9 mouse cellular contexts compared by ENCODE assay signal in the genomic region with DNA sequence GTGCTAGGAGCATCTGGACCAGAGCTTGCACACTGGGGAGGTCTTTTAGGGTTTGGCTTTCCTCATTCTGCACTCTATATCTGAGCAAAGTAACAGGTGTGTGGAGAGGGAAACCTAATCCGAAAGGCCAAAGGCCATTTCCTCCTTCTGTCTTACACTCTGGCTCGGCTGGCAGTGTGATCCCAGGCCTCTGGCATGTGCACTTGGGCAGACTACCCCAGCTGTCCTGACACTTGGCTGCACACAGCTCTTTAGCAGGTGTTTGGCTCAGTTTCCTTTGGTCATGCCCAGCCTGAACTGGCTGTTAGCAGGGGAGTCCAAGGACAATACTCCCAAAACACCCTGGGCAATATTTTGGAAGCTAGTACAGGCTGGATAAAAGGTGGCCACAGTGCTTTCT. TPM values are rescaled to one million over a fixed set of nuclear protein-coding genes. Genes with fewer than 3 reads are reported as not detected.
DNase-seq lines count a peak whose midpoint lies in the region; ATAC-seq and TF ChIP-seq lines count a peak whose summit lies in the region.
"Had no signal": no experiment of that assay in that cellular context is flagged by ENCODE, and none has a peak within 500 bp of the region (broad histone marks: within the 10 kb centered on the region; RNA-seq: fewer than 3 reads in every experiment).

No protein-coding gene starts in this region.

- H3K9ac ChIP-seq in embryonic facial prominence, embryonic 14.5 days (ENCODE audit: low read depth, low read length): no peak overlapping the region
- H3K9ac ChIP-seq in kidney, embryonic 16.5 days (replicated peaks; ENCODE audit: low read length): no peak overlapping the region
- no peak overlapping the region for H3K9ac ChIP-seq in stomach, postnatal 0 days (ENCODE audit: low read length)

- H3K27me3 ChIP-seq in embryonic facial prominence, embryonic 14.5 days (replicated peaks; ENCODE audit: control insufficient read depth, insufficient read depth, low read length): no peaks in the 10 kb centered on the region
- no peaks in the 10 kb centered on the region for H3K27me3 ChIP-seq in kidney, embryonic 16.5 days (ENCODE audit: insufficient read depth, low read length)
- no peaks in the 10 kb centered on the region for H3K27me3 ChIP-seq in stomach, postnatal 0 days (ENCODE audit: control insufficient read depth, insufficient read depth, low read length)

- no peak overlapping the region for H3K4me2 ChIP-seq in embryonic facial prominence, embryonic 14.5 days (ENCODE audit: low read depth, low read length)
- H3K4me2 ChIP-seq in kidney, embryonic 16.5 days (replicated peaks; ENCODE audit: low read depth, low read length): no peak overlapping the region
- no peak overlapping the region for H3K4me2 ChIP-seq in stomach, postnatal 0 days (replicated peaks; ENCODE audit: low read depth)

- no peak overlapping the region for H3K27ac ChIP-seq in embryonic facial prominence, embryonic 14.5 days (replicated peaks; ENCODE audit: low read depth, low read length)
- H3K27ac ChIP-seq in kidney, embryonic 16.5 days (ENCODE audit: low read length): no peak overlapping the region
- no peak overlapping the region for H3K27ac ChIP-seq in stomach, postnatal 0 days (replicated peaks)

- no peaks in the 10 kb centered on the region for H3K4me1 ChIP-seq in embryonic facial prominence, embryonic 14.5 days (ENCODE audit: control insufficient read depth, insufficient read depth, low read length)
- no peaks in the 10 kb centered on the region for H3K4me1 ChIP-seq in kidney, embryonic 16.5 days (ENCODE audit: insufficient read depth, low read length)
- H3K4me1 ChIP-seq in stomach, postnatal 0 days (replicated peaks; ENCODE audit: control insufficient read depth, insufficient read depth): no peaks in the 10 kb centered on the region

- H3K4me3 ChIP-seq in embryonic facial prominence, embryonic 14.5 days (ENCODE audit: low read depth, low read length): no peak overlapping the region
- H3K4me3 ChIP-seq in kidney, embryonic 16.5 days (ENCODE audit: low read length): no peak overlapping the region
- H3K4me3 ChIP-seq in stomach, postnatal 0 days (ENCODE audit: low read depth, low read length): no peak overlapping the region

- WGBS in embryonic facial prominence, embryonic 14.5 days: 45% methylated on average over 2 of the region's 2 CpGs
- WGBS in kidney, embryonic 16.5 days: 45% methylated on average over 2 of the region's 2 CpGs
- WGBS in stomach, postnatal 0 days: 52% methylated on average over 2 of the region's 2 CpGs

- no peak for TF ChIP-seq CTCF in stomach, postnatal 0 days (IDR thresholded peaks at IDR 0.05; ENCODE audit: low read depth)

- intact Hi-C loops in gastrocnemius, postnatal 14 days (cut with DNase I; ENCODE audit: low total_unique reads): no loop called here

- ATAC-seq in embryonic facial prominence, embryonic 14.5 days (ENCODE audit: low read depth): peak; percentile 89
- peak; percentile 80 for ATAC-seq in kidney, embryonic 16.5 days (ENCODE audit: low FRiP score, low TSS enrichment)
- ATAC-seq in stomach, postnatal 0 days (ENCODE audit: low FRiP score, low TSS enrichment): no peak

- DNase-seq in kidney, adult 11 months: peak; percentile 53
- no peak for DNase-seq in kidney, postnatal 14 days
- DNase-seq in embryonic facial prominence, embryonic 14.5 days (ENCODE audit: low spot score): peak; percentile 82
- peak; percentile 78 for DNase-seq in gastrocnemius, postnatal 14 days
- DNase-seq in lung, postnatal 4 days: no peak
- DNase-seq in stomach, postnatal 0 days (ENCODE audit: low spot score): no peak
- DNase-seq in frontal cortex, adult 2 months (ENCODE audit: extremely low spot score in 1 of 2, low spot score in 1 of 2): no peak
- DNase-seq: cerebellum, adult 8-10 months had no signal

- no peak for TF ChIP-seq EP300 in stomach, postnatal 0 days (optimal IDR thresholded peaks at IDR 0.05)

- H3K9me3 ChIP-seq in embryonic facial prominence, embryonic 14.5 days (ENCODE audit: control insufficient read depth, low read length): no peaks in the 10 kb centered on the region
- H3K9me3 ChIP-seq in kidney, embryonic 16.5 days (ENCODE audit: low read length): no peaks in the 10 kb centered on the region
- H3K9me3 ChIP-seq in stomach, postnatal 0 days (ENCODE audit: control insufficient read depth, low read length): no peaks in the 10 kb centered on the region

- H3K36me3 ChIP-seq in embryonic facial prominence, embryonic 14.5 days (ENCODE audit: control insufficient read depth, insufficient read depth, low read length): peaks cover 60% of the 10 kb centered on the region
- H3K36me3 ChIP-seq in kidney, embryonic 16.5 days (ENCODE audit: insufficient read depth, low read length): peaks cover 74% of the 10 kb centered on the region
- peaks cover 3% of the 10 kb centered on the region; the same call in 1 of the 2 replicates for H3K36me3 ChIP-seq in stomach, postnatal 0 days (ENCODE audit: control insufficient read depth, insufficient read depth, low read length)

RNA-seq across cellular contexts. Expression of a gene that starts 54.1 kb away (rescaled TPM):
- polyA plus RNA-seq in embryonic facial prominence, embryonic 14.5 days (2014; fragmentation: Nextera tagmentation; extraction: Ambion mirVana): 27.4 and 34.6 TPM in 2 replicates
- total RNA-seq in gastrocnemius, postnatal 14 days (2021): 1 to 10 TPM; 8.0 to 9.4 TPM
- polyA plus RNA-seq in kidney, embryonic 16.5 days (2015; fragmentation: Nextera tagmentation; extraction: Ambion mirVana): 36.4 and 36.7 TPM in 2 replicates
- 19.8 and 21.6 TPM in 2 replicates for polyA plus RNA-seq in stomach, postnatal 0 days (2015; fragmentation: Nextera tagmentation; extraction: Ambion mirVana)
- 27.0 and 29.9 TPM in 2 replicates for polyA plus RNA-seq in frontal cortex, adult 2 months (2012; rRNA removed)

Comparison
In these comparisons a context has a peak if more than half of its experiments do, and no peak if none do; other contexts are left out.
1. DNase-seq: peak in kidney, adult 11 months (single experiment), embryonic facial prominence, embryonic 14.5 days (single experiment) and gastrocnemius, postnatal 14 days (single experiment); none in kidney, postnatal 14 days (single experiment), lung, postnatal 4 days (0 of 2), stomach, postnatal 0 days (single experiment) and frontal cortex, adult 2 months (0 of 2).